Mouse (Mus musculus): ENCODE data around the gene Tm9sf2.

Tm9sf2 gene

GRCm38 (mm10) chr14:122181078-122181814, 74.4 kb downstream of the Tm9sf2 start, which contains the start of gene Clybl:
Clybl (plus strand) TSS chr14:122181704.
- DNase-seq = peak; percentile 94

DNA sequence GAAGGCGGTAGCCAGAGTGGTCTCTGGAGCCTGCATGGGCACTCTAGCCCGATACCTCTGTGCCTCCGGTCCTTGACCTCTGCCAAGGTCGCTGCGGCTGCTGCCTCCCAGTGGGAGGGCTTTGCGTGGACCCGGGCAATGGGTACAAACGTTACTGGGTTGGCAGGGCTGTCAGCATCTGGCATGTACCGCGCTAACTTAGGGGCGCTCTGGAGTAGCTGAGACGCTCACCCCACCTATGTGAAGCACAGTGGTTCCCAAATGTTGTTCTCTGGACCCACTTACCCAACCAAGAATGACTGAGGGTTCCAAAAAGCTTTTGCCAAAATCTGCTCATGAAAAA, 74.9 kb downstream of the Tm9sf2 start:
- no peak for DNase-seq

GRCm38 (mm10) chr14:122182220-122182619, 75.4 kb downstream of the Tm9sf2 start:
- no peak for DNase-seq

DNA sequence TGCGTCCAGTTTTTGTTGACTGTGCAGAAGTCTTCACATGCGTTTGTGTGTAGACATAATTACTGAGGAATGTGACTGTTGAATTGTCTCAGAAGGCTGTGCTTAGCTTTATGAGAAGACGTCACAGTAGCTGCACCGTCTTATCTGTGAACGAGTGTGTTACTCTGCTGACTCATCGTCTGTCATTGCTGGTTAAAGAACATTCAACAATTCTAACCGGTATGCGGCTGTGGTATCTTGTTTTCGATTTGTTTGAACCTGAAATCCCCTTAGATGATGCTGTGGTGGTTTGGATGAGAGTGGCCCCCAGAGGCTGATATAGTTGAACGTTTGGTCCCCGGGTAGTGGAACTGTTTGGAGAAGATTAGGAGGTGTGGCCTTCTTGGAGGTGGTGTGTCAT, 77.1 kb downstream of the Tm9sf2 start:
- no peak for DNase-seq

- DNase-seq = no peak
Measured at GRCm38 (mm10) chr14:122188250-122188649, 81.4 kb downstream of the Tm9sf2 start.

DNA sequence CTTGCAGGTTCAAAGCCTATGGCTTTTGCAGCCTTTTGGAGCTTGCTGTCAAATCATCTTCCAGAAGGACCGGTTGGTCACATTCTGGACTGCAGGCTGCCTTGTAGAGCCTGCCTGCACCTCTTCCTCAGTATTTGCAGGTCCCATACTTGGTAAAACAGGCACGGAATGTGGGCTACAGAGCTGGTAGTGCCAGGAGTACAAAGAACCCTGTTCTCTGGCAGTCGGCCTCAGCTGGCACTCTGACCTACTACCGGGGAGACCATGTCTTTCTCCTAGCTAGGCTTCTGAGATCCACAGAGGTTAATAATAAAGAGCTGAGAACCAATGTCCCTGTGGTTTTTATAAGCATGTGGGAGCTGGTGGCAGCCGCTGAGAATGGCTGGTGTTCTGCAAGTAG, 83.1 kb downstream of the Tm9sf2 start:
- no peak for DNase-seq

DNA sequence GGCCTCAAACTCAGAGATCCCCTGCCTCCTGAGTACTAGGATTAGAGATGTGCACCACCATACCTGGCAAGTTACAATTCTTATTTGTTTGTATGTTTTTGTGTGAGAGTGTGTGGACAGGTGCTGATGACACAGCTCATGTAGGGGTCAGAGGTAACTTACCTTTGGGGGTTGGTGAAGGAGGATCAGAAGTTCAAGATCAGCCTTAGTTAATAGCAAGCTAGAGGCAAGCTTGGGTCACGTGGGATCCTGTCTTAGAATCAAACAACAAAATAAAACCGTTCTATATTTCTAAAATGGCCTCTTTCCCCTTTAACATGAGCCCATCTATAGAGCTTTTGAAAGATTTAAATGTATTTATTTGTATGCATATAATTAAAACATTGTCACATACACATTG, 83.7 kb downstream of the Tm9sf2 start:
- DNase-seq = no peak

DNA sequence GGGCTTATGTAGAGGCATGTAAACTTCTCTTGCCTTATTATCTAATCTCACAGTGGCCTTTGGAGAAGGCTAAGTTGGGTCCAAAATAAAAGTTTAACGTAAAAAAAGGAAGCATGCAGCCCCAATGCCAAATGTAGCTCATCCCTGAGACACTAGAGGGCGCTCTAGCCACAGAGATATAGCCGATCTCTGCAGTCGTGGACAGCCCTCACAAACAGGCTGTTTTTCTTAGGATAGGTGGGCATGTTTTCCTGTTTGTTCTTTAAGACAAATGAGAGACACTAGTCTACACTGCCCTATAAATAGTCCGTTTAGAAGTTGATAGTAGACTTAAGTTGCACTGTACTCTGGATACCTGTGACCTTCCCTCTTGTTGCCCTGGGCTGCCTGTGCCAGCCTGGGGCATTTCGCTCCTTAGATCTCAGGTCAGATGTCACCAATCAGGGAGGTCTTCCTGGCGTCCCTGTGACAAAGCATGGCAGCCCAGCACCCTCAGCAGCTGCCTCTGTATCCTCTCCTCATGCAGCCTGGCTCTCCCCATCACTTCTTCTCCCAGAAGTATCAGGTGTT, 84.2 kb downstream of the Tm9sf2 start:
- peak; percentile 81 for DNase-seq

- DNase-seq = no peak
Measured at GRCm38 (mm10) chr14:122194630-122195029, 87.8 kb downstream of the Tm9sf2 start.

DNA sequence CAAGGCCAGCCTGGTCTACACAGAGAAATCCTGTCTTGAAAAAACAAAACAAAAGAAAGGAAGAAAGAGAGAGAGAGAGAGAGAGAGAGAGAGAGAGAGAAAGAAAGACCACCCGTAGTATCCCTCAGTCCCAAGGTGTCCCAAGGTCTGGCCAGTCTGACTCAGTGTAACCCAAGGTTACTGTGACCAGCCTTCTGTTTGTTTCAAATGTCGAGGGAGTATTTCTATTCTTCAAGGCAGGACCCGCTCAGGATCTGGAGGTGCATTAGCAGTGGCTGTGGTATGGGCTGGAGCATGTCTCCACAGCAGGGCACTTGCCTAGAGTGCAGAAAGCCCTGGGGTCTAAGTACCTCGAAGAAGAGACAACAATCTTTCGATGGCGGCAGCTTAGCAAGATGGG, 90.0 kb downstream of the Tm9sf2 start:
- no peak for DNase-seq

DNA sequence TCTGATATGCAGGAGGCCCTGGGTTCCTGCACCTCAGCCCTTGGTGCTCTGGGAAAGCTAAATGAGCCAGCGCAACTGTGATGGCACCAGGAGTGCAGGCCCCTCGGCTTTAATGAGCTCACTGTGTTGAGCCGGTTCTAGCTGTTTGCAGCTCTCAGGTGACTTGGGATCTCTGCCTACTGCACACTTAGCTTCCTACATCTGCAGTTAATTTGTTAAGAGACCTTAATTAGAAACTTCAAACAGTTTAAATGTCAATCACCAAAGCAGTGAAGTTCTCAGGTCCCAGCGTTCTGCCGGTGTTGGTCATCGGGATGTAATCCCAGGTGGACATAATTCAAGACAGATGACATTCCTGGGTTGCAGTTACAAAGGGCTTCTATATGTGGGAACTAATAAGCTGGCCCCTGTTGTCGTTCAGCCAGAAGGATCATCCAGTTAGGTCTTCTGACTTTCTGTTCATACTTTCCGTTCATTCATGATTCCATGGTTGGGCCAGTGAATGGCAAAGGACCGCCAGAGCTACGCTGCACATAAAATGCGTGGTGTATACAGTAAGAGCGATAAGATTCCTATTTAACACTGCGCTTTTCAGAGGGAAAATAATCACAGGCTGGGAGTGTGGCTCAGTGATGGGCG, 93.5 kb downstream of the Tm9sf2 start:
- no peak for DNase-seq

GRCm38 (mm10) chr14:122209177-122209576, 102.3 kb downstream of the Tm9sf2 start:
- no peak for DNase-seq

Measured in thymus, postnatal 4 days (tissue).